Mouse (Mus musculus) v-Abl transformed pro-B cells (cell line): ENCODE data around the gene Neurod1.

Source experiments
- in situ Hi-C, 2 experiments: fragments of 400-800 bp; cut with MboI; formaldehyde crosslinking; loops; one replicate each; pipeline ENCODE4 v1.15.1; 2025; ENCODE audit not compliant: unreplicated experiment in 2 of 2

Gene Neurod1

DNA sequence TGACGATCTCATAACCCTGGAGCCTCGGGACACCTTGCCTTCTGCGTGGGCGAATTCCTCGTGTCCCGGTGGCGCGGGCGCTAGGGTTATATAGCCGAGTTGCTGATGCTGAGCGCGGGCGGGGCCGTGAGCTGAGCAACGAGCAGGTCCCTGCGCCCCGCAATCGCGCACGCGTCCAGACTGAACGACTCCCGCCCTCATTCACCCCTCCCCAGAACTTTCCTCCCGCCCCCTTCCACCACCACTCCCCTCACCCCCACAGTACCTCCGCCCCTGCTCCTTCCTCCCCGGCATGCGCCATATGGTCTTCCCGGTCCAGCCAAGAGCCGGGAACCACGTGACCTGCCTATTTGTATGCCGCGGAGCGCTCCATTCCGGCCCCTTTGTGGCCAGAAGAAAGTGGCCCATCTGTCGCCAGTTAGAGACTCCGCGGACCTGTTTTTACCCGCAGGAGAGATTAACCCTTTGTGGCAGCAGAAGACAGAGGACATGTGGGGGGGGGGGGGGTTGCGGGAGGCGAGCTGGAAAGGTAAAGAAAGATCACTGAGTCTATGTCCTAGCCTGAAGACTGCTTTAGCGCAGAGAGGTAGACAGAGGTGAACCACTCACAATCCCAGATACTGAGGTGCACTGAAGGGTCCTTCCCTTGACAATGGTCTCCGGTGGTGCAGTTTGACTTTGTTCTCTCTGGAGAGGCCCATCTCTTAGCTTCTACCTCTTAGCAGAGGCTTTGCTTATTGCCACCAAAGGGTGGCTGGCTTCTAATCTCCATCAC, at the start of gene Neurod1, which contains the start of gene Cerkl:
Gene Neurod1, minus strand, starts transcription at position 177 of the 775 bp plus-strand sequence.
Gene Cerkl, minus strand, starts transcription at position 211 of the 775 bp plus-strand sequence.
- in situ Hi-C loops, result no loop called here

DNA sequence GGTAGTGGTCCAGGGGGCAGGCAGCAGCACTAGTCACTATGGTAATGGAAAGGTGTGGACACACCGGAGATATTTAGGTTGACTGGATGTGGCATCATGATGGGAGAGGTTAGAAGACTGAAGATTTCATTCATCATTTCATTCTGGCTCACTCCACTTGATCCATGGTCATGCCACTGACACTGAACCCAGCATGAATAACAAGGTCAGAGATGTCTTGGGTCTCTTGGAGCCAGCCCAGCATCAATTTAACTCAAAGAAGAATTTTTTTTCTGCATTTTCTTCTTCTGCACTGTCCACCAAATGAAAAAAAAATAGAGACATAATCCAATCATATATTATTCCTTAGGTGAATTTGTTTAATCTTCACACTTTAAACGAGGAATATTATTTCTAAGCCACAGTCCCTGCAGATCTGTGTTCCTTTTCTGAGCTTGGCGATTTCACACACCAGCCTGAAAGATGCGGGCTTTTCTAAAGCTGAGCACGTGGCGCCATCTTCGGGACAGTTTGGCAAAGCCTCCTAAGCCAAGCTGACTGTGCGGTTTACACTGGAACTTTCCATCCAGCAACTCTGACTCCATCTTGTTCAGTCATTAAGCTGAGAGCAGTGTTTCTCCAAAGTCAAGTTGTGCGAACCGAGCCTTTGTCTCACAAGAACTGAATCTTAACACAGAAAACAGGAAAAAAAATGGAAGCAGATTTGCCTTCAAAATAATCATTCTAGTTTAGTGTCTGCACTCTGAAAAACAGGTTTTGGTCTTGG, 42.6 kb upstream of the Neurod1 start:
- in situ Hi-C loops, result loop anchor here (5.0 to 25.0 kb wide), 7 partner anchors 127 to 1457 kb away; no protein-coding TSS in a partner anchor

DNA sequence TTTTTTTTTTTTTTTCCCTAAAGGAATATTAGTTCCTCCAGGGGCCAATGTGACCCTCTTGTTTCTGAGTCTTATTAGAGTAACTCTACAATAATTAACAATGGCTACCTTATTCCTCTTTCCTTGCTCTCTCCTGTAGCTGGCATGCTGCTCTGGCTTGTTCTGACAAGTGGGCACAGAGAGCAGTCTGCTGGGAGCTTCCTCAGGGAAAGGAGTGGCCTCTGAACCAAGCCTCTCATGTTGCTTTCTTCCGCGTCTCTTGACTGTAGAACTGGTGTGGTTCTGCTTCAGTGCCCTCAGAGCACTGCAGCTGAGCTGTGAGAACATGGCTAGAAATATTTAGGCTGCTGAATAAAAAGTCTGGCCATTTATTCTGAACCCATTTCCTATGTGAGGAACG, 28.6 kb upstream of the Neurod1 start:
- in situ Hi-C loops, result loop anchor here in 1 of 2 experiments (25.0 kb wide), 1 partner anchor 373 kb away; no protein-coding TSS in a partner anchor

DNA sequence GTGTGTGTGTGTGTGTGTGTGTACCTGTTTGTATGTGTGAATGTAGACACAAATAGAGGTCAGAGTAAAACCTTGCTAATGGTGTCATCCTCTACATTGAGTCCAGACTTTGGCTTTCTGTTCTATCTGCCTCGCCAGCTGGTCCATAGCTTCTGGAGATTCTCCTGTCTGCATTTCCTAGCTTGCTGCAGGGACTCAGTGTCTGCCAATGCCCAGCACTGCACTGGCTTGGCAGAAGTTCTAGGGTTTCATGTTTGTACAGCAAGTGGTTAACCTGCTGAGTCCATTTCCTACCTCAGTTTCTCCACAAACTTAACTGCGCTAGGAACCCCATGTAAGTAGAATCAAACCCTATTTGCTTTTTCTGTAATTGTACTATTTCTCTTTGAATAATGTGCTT, 26.0 kb upstream of the Neurod1 start:
- in situ Hi-C loops, result loop anchor here in 1 of 2 experiments (25.0 kb wide), 1 partner anchor 370 kb away; no protein-coding TSS in a partner anchor

DNA sequence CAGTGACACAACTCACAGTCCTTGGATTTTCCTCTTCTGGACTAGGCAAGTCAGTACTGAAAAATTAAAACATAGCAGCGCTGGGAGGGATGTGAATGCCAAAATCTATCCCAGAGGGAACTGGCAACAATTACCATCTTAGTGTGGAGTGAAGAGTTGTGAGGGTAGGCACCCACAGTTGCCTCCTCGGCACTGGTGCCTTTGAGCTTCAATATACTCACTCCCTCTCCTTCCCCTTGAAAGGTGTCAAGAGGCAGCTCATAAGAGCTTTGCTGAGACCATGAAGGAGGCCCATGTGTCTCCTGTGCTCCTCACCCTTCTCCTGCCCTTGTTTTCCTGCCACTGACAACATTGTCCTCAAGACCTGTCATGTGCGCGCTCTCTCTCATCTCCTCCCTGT, 5.9 kb upstream of the Neurod1 start:
- in situ Hi-C loops, result no loop called here

DNA sequence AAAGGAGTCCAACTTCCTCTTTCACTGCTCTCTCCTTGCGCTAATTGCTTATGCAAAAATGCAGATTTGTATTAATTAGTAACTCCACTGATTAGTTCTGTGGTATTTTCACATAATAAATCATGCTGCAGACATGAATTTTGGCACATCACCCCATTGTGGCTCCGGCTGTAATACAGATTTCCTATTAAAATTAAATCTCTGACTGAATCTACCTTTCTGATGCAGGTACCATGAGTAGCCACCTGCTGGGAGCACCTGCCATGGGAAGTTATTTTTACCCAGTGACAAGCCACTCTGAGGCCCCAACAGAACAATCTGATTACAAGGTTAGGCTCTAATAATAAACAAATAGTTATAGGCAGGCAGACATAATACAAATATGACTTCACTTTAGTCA, 5.3 kb upstream of the Neurod1 start:
- in situ Hi-C loops, result no loop called here

DNA sequence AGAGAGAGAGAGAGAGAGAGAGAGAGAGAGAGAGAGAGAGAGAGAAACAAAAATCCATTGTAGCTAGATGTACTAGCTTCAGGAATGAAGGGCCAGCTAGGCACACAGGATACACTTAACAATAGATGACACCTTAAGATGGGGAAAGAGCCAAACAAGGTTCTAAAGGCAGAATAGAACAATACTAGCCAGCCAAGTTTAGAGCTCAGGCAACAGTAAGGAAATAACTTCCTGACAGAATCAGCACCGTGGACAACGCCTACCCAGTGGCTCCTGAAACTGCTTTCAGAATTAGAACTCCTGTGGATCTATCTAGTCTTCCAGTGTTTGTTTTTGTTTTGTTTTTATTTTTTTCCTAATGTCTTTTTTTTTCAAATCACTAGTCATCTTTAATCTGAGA, 4.0 kb upstream of the Neurod1 start:
- in situ Hi-C loops, result no loop called here

DNA sequence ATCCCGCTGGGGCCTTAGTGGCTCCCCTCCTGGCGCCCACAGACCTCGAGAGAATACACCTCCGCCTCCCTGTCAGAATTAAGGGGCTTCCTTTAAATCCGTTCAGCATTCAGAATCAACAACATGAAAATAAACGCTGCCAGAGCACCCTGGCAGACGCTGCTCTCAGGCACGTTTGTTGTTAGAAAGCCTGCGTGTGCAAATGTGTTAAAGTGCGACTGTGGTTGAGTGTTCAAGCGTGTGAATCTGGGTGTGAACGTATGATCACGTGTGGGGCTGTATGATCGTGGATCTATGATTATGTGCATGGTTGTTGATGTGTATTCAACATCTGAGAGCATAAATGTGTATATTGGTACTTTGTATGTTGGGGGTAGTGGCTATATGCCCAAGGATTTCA, 3.6 kb upstream of the Neurod1 start:
- in situ Hi-C loops, result no loop called here

DNA sequence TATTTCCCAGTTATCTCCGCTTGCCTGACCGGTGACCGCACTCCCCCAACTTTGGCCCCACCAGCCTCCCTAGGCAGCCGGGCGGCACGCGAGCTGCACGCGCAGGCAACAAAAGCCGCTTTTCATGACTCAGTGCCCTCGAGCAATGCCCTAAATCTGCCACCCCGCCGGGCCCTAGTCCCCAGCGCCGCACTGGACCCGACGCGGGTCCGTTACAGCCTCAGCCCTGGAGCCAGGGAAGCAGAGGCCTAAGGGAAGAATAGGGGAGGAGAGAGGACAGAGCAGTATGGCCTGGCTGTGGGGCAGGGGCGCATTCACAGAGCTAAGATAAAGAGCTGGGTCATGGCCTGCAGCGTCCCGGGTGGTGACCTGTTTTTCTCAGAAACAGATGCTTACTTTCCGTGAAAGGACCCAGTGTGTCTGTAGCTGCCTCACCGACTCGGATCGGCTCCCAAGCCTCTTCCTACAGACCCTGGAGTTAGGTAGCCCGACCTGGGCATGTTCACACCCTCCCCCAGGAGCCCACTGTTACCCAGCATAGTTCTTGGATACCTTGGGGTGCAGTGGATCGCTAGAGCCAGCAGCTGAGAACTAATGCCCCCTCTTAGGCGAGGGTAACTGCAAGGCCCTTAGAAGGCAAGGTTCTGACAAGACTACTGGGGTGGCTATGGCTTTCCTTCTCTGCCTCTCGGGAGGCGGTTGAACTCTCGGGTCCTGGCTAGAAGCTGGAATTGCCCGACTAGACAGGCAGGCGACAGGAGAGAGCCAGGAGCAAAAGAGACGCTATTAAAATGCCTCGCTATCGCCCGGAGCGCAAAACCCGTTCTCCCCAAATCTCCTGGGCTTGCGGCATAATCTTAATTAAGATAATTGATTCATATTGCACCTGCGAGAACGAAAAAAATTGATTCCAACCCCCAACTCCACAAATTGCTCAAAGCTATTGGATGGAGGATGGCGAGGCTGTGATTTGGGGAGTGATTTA, 2.8 kb upstream of the Neurod1 start:
- in situ Hi-C loops, result no loop called here

DNA sequence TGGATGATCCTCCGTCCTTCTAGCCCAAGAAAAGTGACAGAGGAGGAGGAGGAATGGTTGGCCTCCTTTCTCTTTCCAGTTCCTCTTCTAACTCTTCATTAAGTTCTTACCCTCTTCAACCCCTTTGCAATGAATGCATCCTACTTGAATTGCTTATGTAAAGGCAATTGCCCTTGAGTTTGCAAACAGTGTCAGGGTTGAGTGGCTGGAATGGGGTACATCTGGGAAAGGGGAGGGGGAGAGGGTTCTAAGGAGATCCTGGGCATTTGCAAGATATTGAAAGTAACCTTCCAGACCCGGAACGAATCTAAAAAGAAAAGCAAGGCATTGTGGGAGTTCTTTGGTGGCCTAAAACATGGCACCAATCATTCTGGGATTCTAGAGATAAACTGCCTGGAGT, 1.4 kb upstream of the Neurod1 start:
- in situ Hi-C loops, result no loop called here

DNA sequence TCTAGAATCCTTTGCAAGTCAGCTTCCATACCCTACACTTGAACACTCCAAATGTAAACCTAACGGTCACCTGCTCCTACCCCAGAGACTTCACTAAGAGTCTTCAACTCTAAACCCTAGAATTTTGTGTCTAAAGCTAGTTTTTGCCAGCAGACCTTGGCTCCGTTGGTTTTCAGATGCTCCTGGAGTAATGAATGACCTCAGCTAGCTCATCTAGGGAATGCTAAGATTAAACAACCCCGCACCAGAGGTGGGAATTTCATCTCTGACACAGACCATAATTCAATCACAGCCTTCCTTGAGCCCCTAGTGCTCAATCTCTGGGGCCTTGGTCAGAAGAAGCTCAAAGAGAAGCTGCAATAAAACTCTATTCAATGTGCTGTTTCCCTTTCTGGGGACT, 883 bp upstream of the Neurod1 start:
- in situ Hi-C loops, result no loop called here

DNA sequence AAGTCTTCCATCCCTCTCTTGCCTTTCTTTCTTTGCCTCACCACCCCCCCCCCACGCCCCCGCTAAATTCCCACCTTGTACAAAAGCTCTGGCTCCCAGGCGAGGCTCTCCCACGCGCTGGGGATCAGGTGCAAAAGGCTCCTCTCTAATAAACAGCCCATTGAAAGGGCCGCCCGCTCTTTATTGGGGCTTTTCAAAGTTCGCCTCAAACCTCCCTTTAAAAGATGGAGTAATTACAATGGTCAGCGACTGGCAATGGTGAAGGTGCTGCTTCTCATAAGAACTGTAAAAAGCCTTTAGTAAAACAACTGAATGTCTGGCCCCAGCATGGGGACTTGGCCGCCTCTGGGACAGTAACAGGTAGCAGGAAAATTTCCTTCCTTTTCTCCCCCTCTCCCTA, 905 bp downstream of the Neurod1 start:
- in situ Hi-C loops, result no loop called here

DNA sequence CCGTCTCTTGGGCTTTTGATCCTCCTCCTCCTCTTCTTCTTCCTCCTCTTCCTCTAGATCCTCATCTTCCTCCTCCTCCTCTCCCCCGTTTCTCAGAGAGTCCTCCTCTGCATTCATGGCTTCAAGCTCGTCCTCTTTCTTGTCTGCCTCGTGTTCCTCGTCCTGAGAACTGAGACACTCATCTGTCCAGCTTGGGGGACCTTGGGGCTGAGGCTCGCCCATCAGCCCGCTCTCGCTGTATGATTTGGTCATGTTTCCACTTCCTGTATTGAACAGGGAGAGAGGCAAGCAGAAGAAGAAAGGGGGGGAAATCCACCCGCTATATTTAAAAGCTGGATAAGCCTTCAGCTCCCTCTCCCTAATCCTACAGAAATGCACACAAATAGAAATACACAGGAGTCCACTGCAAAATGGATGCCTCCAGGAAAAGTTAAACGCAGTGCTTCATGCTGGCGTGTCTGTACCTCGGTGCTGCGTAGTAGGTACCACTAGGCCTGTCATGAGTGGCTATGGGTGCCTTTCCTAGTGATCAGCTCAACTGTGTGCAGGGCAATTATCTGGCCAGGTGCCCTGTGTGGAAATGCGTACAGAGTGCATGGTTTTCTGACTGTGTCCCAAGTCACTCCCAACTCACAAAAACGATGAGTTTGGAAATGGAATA, 1.6 kb downstream of the Neurod1 start:
- in situ Hi-C loops, result no loop called here

DNA sequence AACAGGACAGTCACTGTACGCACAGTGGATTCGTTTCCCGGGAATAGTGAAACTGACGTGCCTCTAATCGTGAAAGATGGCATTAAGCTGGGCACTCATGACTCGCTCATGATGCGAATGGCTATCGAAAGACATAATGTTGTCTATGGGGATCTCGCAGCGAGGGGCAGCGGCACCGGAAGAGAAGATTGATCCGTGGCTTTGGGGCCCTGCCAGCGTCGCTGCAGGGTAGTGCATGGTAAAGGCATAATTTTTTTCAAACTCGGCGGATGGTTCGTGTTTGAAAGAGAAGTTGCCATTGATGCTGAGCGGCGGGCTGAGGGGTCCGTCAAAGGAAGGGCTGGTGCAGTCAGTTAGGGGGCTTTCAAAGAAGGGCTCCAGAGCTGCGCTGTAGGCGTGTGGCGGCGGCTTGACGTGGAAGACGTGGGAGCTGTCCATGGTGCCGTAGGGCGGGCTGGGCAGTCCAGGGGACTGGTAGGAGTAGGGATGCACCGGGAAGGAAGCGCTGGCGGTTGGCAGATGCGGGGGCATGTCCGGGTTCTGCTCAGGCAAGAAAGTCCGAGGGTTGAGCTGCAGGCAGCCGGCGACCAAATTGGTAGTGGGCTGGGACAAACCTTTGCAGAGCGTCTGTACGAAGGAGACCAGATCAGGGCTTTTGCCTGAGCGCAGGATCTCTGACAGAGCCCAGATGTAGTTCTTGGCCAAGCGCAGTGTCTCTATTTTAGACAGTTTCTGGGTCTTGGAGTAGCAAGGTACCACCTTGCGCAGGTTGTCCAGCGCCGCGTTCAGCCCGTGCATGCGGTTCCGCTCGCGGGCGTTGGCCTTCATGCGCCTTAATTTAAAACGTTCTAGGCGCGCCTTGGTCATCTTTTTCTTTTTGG, 2.4 kb downstream of the Neurod1 start:
- in situ Hi-C loops, result no loop called here

DNA sequence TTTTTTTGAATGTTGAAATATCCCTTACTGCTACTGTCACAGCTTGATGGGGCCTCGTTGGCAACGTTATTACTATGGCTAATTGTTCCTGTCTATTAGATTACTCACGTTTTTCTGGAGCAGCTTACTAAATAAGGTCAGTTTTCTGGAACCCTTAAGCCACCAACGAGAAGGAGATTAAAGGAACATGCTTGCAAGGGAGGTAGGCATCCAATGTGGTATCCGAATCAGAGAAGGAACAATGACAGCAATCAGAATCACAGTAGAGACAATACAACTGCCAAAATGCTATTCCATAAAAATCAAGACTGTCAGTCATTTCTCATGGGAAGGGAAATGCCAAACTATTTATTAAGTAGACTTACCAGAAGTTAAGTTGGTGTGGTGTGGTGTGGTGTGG, 5.1 kb downstream of the Neurod1 start:
- in situ Hi-C loops, result no loop called here

DNA sequence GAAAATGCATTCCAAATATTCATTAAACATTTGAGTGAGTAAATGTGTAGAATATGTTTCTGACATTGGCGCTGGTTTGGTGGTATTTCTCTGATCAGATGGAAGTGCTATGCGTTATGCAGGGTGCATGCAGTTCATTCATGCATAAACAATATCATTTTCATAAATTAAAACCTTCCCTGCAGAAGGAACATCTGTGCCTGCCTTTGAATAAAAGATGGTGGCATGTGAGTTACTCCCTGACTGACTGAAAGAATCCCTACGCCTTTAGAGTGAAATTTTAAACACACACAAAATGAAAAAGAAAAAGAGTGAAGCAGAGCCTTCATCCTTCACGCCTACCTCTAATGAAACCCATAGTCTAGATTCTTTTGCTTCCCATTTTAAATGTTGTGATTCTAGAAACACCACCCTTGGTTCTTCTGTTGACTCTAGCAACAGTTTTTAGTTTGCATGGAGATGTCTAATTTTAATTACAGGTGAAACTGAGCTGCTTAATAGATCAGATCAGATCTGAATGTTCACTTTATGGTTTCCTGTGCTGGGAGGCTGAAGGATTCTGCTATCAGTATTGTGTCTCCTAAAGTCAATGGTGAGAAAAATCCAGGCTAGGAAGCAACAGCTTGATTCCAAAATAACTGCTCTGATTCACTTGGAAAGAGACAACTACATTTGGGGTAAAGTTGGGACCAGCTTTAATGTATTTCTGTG, 5.7 kb downstream of the Neurod1 start:
- in situ Hi-C loops, result no loop called here

DNA sequence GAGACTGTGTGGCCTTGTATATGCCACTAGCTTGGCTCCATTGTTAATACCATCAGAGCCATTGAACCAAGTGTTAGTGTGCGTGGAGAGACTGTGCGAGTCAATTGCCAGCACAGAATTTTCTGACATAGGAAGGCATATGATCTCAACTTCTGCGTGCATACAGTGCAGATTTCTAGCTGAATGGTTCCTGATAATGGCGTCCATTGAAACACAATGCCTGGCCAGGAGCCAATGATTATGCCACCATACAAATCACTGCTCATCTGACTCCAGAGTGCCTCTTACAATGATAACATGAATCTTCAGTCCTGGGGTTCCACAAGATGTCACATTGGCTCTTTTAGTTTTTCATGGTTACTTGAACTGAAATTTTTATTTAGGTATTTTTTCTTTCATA, 7.2 kb downstream of the Neurod1 start:
- in situ Hi-C loops, result no loop called here

DNA sequence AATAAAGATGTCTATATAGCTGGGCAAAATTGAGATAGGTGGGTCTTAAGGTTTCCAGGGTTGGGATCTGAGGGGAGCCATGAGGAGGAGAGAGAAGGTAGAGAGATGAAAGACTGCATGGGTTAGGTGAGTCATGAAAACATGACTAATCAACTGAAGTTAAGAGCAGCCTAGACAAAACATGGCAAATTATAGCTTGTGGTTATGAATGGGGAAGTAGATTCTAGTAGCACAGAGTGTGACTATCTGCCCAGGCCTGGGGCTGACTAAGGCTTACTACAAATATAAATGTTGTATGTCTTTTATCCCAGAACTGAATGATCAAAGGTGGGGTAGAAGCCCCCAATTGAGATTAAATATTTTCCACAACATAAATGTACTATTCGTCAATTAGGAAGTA, 9.4 kb downstream of the Neurod1 start:
- in situ Hi-C loops, result no loop called here
